Mouse (Mus musculus) heart, postnatal 0 days (tissue): ENCODE measurements around the gene Cyp20a1.

ENCODE experiments used
- CTCF ChIP-seq: IDR thresholded peaks from 2 replicates; pipeline ENCODE4 v1.5.1; 2016; ENCODE audit warnings: antibody characterized with exemption, control low read depth, low read depth
- EP300 ChIP-seq: IDR thresholded peaks from 2 replicates; pipeline ENCODE4 v1.6.1; 2016; ENCODE audit warnings: antibody characterized with exemption, low read depth

DNA sequence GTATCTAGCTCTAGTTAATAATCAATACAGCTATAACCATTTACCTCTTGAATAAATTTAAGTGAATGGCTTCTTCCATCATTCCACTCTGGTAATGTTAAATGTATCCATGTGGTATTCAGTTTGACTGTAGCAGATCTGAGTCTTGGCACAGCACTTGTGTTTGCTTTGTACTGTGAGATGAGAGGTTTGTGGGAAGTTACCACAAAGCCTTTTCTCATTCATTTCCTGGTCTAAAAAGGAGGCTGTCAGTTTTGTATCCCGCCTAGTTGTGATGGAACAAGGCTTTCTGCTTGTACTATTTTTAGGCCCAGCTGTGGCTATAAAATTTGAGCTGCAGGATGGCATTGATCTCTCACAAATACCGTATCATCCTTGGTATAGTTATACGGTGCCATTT lies 73.6 kb downstream of the Cyp20a1 start:
- TF ChIP-seq CTCF (no peak), EP300 (no peak)
